Mouse (Mus musculus): ENCODE measurements around the gene Larp1. TPM values are rescaled to one million over a fixed set of nuclear protein-coding genes. Genes with fewer than 3 reads are reported as not detected.

Larp1 gene
- 44.1 and 46.0 TPM in 2 replicates for polyA plus RNA-seq (2012; rRNA removed)

DNA sequence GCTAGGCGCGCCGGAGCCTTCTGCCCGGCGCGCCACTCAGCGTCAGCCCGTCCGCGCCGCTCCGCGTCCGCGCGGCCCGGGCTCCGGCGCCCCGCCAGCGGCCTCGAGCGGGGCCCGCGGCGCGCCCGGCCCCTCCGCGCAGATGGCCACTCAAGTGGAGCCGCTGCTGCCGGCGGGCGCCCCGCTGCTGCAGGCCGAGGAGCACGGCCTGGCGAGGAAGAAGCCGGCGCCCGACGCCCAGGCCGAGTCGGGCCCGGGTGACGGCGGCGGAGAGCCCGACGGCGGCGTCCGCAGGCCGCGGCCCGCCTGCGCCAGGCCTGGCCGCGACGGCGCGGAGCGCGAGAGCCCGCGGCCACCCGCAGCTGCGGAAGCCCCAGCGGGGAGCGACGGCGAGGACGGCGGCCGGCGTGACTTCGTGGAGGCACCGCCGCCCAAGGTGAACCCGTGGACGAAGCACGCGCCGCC is at the start of gene Larp1:
TSS of gene Larp1 (plus strand) at position 14 of the 465 bp plus-strand sequence.
- H3K4me1 ChIP-seq (ENCODE audit: control insufficient read depth, insufficient read depth, low read length): peaks cover 4% of the 10 kb centered on the region
- H3K27ac ChIP-seq (ENCODE audit: insufficient read depth, low read length): peak within 1 kb of the TSS; percentile 95

DNA sequence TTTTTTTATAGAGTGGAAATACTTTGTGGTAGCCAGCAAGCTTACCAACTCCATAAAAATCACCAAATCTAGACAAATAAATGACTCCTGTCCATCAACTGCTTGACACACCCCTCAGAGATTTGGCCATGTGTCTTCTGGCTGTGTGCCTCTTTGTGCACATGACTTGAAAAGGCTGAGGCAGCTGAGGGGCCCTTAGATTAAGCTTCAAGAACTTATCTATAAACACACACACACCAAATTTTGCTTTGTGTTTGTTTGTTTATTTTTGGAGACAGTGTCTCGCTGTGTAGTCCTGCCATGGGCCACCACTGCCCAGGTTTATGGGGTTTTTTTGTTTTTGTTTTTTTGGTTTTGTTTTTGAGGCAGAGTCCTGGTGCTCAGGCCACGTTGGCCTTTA is 48.9 kb upstream of the Larp1 start:
- Histone ChIP-seq H3K4me3 (ENCODE audit: insufficient read depth, low read length) (no peak overlapping the region), H3K27ac (ENCODE audit: insufficient read depth, low read length) (no peak overlapping the region), H3K4me1 (ENCODE audit: control insufficient read depth, insufficient read depth, low read length) (peaks cover 2% of the 10 kb centered on the region; the same call in 1 of the 2 replicates)
- TF ChIP-seq POLR2A (IDR thresholded peaks at IDR 0.05; ENCODE audit: extremely low read depth, insufficient read depth, low read length) (no peak), CTCF (IDR thresholded peaks at IDR 0.05; ENCODE audit: extremely low read depth, insufficient read depth, low read length) (no peak)

More for the DNA sequence above, at the start of gene Larp1:
- peak within 1 kb of the TSS; percentile 93 for H3K4me3 ChIP-seq (ENCODE audit: insufficient read depth, low read length)
- TF ChIP-seq POLR2A (IDR thresholded peaks at IDR 0.05; ENCODE audit: extremely low read depth, insufficient read depth, low read length): no peak
- no peak for TF ChIP-seq CTCF (IDR thresholded peaks at IDR 0.05; ENCODE audit: extremely low read depth, insufficient read depth, low read length)

DNA sequence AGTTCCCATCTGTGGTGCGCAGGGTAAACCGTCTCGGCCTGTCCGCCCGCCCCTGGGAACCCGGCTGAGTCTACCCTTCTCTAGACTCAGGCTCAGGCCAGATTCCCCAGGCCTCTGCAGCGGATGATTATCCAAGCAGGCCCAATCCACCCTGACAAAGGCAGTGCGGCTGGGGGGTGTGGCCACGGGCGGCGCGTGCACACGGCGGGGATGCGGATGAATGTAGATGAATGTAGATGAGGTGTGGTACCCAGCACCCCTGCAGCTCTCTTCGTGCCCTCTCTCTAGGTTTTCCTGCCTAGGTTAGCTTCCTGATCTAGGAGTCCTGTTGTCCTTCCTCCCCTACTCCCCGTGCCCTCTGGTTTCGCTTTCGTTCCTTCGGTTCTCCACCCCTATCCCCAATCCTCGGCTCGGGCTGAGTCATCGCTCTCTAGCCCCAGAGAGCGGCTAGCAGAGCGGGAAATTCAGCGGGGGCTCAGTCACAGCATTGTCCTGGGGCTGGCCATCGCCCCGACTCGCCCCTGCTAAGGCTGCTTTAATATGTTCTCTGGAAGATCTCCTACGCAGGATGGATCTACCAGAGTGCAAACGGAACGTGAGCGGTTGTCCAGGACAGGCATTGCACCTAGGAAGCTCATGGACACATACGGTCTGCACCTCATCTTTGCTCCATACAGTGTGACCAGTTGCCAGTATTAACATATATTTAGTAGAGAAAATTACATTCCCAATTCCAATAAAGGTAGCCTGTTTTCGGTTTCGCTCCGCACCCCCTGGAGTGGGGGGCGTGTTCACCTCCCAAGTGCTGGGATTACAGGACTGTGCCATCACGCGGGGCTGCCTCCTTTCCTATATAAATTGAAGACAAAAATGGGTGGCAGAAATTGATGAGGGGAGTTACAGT is 46.2 kb upstream of the Larp1 start:
- Histone ChIP-seq H3K4me3 (ENCODE audit: insufficient read depth, low read length) (peak overlapping the region; percentile 51), H3K27ac (ENCODE audit: insufficient read depth, low read length) (peak overlapping the region; percentile 16), H3K4me1 (ENCODE audit: control insufficient read depth, insufficient read depth, low read length) (peaks cover 2% of the 10 kb centered on the region; the same call in 1 of the 2 replicates)
- TF ChIP-seq CTCF (IDR thresholded peaks at IDR 0.05; ENCODE audit: extremely low read depth, insufficient read depth, low read length) (no peak), POLR2A (IDR thresholded peaks at IDR 0.05; ENCODE audit: extremely low read depth, insufficient read depth, low read length) (no peak)

DNA sequence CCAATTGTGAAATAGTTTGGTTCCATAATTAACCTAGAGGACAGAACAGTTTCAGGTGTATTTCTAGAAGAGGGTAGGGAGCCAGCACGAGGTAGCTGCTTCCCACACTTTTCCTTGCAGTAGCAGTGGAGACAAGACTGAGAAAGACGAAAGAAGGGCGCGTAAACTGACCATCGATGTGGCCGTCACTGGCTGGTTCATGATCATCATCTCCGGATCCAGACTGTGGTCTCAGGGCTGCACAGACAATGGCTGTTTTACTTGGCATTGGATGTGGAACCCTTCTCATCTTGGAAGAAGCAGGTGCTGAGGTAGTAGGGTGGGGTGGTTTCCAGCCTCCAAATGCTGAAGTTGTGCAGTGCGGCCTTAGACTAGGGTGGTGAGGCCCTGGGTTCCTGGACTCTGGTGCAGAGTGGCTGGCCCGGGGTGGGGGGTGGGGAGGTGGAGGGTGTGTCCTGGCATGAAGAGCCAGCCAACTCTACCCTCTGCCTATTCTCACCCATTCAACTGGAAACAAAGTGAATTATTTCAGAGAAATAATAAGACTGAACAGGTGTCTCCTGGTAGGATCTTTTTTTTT is 45.5 kb upstream of the Larp1 start:
- Histone ChIP-seq H3K4me3 (ENCODE audit: insufficient read depth, low read length) (peak overlapping the region; percentile 51; the same call in 1 of the 2 replicates), H3K4me1 (ENCODE audit: control insufficient read depth, insufficient read depth, low read length) (peaks cover 2% of the 10 kb centered on the region; the same call in 1 of the 2 replicates), H3K27ac (ENCODE audit: insufficient read depth, low read length) (no peak overlapping the region)
- TF ChIP-seq CTCF (IDR thresholded peaks at IDR 0.05; ENCODE audit: extremely low read depth, insufficient read depth, low read length): no peak

DNA sequence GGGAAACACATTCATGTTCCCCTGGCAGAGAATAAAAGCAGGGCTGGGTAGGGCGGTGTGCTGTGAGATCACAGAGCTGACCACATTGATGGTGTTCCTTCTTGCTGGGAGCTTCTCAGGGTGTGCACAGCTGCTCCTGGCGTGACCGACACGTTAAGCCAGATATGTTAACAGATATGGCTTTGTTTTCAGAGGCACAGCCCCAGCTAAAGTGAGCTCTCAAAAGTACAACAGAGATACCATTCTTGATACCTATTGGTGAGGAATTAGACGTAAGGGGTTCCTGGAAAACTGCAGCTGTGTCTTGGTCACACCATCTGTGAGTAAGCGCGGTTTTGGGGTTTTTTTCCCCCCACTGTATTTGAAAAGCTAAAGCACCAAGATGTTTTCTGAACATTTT is 42.2 kb upstream of the Larp1 start:
- peaks cover 2% of the 10 kb centered on the region; the same call in 1 of the 2 replicates for H3K4me1 ChIP-seq (ENCODE audit: control insufficient read depth, insufficient read depth, low read length)
- TF ChIP-seq CTCF (IDR thresholded peaks at IDR 0.05; ENCODE audit: extremely low read depth, insufficient read depth, low read length) (no peak), POLR2A (IDR thresholded peaks at IDR 0.05; ENCODE audit: extremely low read depth, insufficient read depth, low read length) (no peak)
- H3K4me3 ChIP-seq (ENCODE audit: insufficient read depth, low read length): no peak overlapping the region
- no peak overlapping the region for H3K27ac ChIP-seq (ENCODE audit: insufficient read depth, low read length)

DNA sequence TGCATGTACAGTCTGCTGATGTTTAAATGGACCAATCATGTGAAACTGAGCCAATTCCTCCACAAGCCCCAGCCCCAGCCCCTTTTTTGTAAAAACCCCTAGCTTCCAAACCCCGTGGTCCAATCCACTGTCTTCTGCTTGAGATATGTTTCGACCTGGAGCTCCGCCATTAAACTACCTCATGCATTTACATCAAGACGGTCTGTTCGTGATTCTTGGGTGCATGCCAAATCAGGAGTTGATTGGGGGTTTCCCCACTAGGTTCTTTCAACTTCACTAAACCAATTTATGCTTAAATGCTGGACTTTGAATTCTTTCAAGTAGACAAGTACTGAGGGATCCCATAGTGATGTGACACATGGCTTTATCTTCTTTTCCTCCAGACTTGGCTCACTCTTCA is 40.6 kb upstream of the Larp1 start:
- TF ChIP-seq POLR2A (IDR thresholded peaks at IDR 0.05; ENCODE audit: extremely low read depth, insufficient read depth, low read length): no peak
- no peak for TF ChIP-seq CTCF (IDR thresholded peaks at IDR 0.05; ENCODE audit: extremely low read depth, insufficient read depth, low read length)
- Histone ChIP-seq H3K4me3 (ENCODE audit: insufficient read depth, low read length) (no peak overlapping the region), H3K27ac (ENCODE audit: insufficient read depth, low read length) (no peak overlapping the region), H3K4me1 (ENCODE audit: control insufficient read depth, insufficient read depth, low read length) (peaks cover under 1% of the 10 kb centered on the region; the same call in 1 of the 2 replicates)

DNA sequence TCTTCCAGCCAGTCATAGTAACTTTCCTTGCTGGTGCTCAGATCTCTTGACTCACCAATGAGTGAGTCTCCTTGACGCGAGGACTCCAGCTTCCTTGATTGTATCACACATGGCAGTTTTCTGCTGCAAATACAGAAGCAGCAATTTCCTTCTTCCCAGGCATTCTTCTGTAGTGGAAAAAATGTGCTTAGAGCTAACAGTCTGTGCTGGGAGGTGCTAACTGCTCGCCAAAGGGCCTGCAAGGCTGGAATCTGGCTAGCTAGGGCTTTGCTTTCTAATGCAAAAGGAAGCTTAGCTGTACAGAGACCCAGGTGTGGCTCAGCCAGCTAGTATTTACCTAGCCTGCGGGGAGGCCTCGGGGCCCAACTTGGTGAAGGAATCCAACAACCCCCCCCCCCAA is 38.3 kb upstream of the Larp1 start:
- H3K4me3 ChIP-seq (ENCODE audit: insufficient read depth, low read length): no peak overlapping the region
- H3K4me1 ChIP-seq (ENCODE audit: control insufficient read depth, insufficient read depth, low read length): no peaks in the 10 kb centered on the region
- no peak overlapping the region for H3K27ac ChIP-seq (ENCODE audit: insufficient read depth, low read length)
- no peak for TF ChIP-seq POLR2A (IDR thresholded peaks at IDR 0.05; ENCODE audit: extremely low read depth, insufficient read depth, low read length)
- TF ChIP-seq CTCF (IDR thresholded peaks at IDR 0.05; ENCODE audit: extremely low read depth, insufficient read depth, low read length): no peak

DNA sequence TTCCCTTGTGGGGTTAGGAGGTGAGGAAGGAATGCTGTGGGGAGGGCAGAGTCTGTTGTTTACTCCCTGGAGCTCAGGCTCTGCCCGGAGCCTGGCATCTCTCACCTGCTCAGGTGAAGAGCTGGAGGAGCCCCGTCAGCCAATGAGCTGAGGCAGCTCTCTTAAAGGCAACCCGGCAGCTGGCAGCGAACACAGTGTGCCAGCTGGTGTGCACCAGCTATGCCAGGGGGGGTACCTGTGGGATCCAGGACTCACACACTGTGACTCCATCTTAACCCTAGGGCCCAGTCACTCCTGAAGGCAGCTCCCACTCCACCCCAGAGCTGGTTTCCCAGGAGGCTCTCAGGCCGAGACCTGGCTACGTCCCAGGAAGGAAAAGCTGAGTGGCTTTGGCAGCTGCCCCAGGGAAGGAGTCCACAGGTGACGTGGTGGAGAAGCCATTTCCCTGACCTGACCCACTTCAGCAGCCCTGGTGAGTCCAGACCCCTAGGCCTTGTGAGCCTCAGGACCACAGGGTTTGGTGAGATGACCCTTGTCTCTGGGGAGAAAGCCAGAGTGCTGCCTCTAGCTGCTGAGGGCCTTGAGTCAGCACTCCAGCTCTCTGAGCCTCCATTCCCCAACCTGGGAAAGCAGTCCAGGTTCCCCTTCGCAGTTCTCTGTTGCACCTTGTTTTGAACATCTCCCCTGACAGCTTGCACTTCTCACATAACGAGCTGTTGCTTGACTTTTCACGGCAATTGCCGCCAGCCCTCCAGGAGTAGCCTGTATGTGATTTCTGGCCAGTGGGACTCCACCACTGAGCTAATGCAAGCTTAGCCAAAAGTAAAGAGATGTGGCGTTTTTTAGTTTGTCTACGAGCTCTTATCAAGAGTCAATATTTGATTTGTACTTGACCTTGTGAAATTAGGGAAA is 35.6 kb upstream of the Larp1 start:
- TF ChIP-seq POLR2A (IDR thresholded peaks at IDR 0.05; ENCODE audit: extremely low read depth, insufficient read depth, low read length) (no peak), CTCF (IDR thresholded peaks at IDR 0.05; ENCODE audit: extremely low read depth, insufficient read depth, low read length) (no peak)
- no peak overlapping the region for H3K4me3 ChIP-seq (ENCODE audit: insufficient read depth, low read length)
- H3K4me1 ChIP-seq (ENCODE audit: control insufficient read depth, insufficient read depth, low read length): no peaks in the 10 kb centered on the region

DNA sequence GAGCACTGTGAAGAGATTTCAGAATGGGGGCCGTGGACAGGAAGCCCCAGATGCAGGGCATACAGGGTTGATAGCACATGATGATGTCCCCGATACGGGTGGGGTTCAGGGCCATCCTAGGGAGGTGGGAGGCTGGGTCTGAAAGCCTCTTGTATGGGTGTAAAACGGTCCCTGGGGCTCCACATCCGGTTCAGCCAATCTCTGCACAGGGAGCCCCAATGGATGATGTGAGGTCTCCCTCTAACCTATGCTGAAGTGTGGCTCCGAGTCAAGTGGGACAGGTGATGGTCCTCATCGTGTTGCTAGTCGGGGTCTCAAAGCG is 35.0 kb upstream of the Larp1 start:
- no peaks in the 10 kb centered on the region for H3K4me1 ChIP-seq (ENCODE audit: control insufficient read depth, insufficient read depth, low read length)
- no peak overlapping the region for H3K4me3 ChIP-seq (ENCODE audit: insufficient read depth, low read length)
- H3K27ac ChIP-seq (ENCODE audit: insufficient read depth, low read length): no peak overlapping the region
- TF ChIP-seq POLR2A (IDR thresholded peaks at IDR 0.05; ENCODE audit: extremely low read depth, insufficient read depth, low read length) (no peak), CTCF (IDR thresholded peaks at IDR 0.05; ENCODE audit: extremely low read depth, insufficient read depth, low read length) (no peak)

More for the DNA sequence above, 35.6 kb upstream of the Larp1 start:
- H3K27ac ChIP-seq (ENCODE audit: insufficient read depth, low read length): no peak overlapping the region

Data from cortical plate, adult 2 months (tissue).